9 mouse cellular contexts compared by ENCODE assay signal in genomic region chr12:102384819-102385218, GRCm38 (mm10). TPM values are rescaled to one million over a fixed set of nuclear protein-coding genes. Genes with fewer than 3 reads are reported as not detected.
A peak's percentile ranks its signal among the peaks of the same experiment; 100 is the strongest.
DNase-seq lines count a peak whose midpoint lies in the region; ATAC-seq and TF ChIP-seq lines count a peak whose summit lies in the region.
"Had no signal": no experiment of that assay in that cellular context is flagged by ENCODE, and none has a peak within 500 bp of the region (broad histone marks: within the 10 kb centered on the region; RNA-seq: fewer than 3 reads in every experiment).

No protein-coding gene starts in this region.

- no peak for TF ChIP-seq EP300 in MEL (IDR thresholded peaks at IDR 0.05; ENCODE audit: low read depth in 1 of 2, low read length in 2 of 2)

- no peak overlapping the region for H3K27ac ChIP-seq in MEL (ENCODE audit: control insufficient read depth, low read depth, low read length)
- H3K27ac ChIP-seq in limb, embryonic 14.5 days (replicated peaks; ENCODE audit: low read depth, low read length), result no peak overlapping the region
- H3K27ac ChIP-seq: midbrain, embryonic 12.5 days had no signal

- H3K79me2 ChIP-seq in MEL (ENCODE audit: control insufficient read depth, insufficient read depth, low read length, poor library complexity), result no peaks in the 10 kb centered on the region

- peak; percentile 39 to 61 for DNase-seq in left cerebral cortex, adult 18-20 months (ENCODE audit: low spot score in 2 of 2)
- DNase-seq in left cerebral cortex, adult 11 months (ENCODE audit: low spot score), result no peak
- peak; percentile 58 for DNase-seq in MEL (ENCODE audit: low read depth, low spot score)
- peak; percentile 14 for DNase-seq in c-Kit-positive CD71-positive TER-119-positive erythroid progenitor cells, embryonic 14.5 days (ENCODE audit: low spot score)
- DNase-seq in heart, postnatal 4 days, result peak; percentile 71
- peak; percentile 53 for DNase-seq in limb, embryonic 14.5 days (ENCODE audit: low spot score)
- DNase-seq in gastrocnemius, postnatal 14 days, result no peak

- H3K9me3 ChIP-seq in MEL (replicated peaks; ENCODE audit: insufficient read depth, low read length), result no peaks in the 10 kb centered on the region
- no peaks in the 10 kb centered on the region for H3K9me3 ChIP-seq in limb, embryonic 14.5 days (ENCODE audit: control insufficient read depth, low read length)
- H3K9me3 ChIP-seq: midbrain, embryonic 12.5 days had no signal

- peak; percentile 35; the same call in 1 of the 2 replicates for ATAC-seq in limb, embryonic 14.5 days (ENCODE audit: low FRiP score, low read depth)
- peak; percentile 30; the same call in 1 of the 2 replicates for ATAC-seq in neutrophil, adult 5-6 weeks (ENCODE audit: extremely low read depth, insufficient number of reproducible peaks, low FRiP score, poor library complexity, severe bottlenecking)

- 15% methylated on average over 3 of the region's 3 CpGs for WGBS in limb, embryonic 14.5 days

- H3K9ac ChIP-seq in MEL (ENCODE audit: control insufficient read depth, low read depth, low read length, poor library complexity, severe bottlenecking), result no peak overlapping the region
- H3K9ac ChIP-seq in limb, embryonic 14.5 days (ENCODE audit: low read depth, low read length, severe bottlenecking), result no peak overlapping the region
- H3K9ac ChIP-seq: midbrain, embryonic 12.5 days had no signal

- TF ChIP-seq POLR2A in MEL (IDR thresholded peaks at IDR 0.05; ENCODE audit: control insufficient read depth in 1 of 2, insufficient read depth in 1 of 2, low read depth in 1 of 2, low read length in 2 of 2, poor library complexity in 1 of 2), result 0 out of 4 replicates have a peak, but pooled peaks of 1 of the 2 experiments have one; percentile 16
- no peak for TF ChIP-seq POLR2A in limb, embryonic 14.5 days (IDR thresholded peaks at IDR 0.05; ENCODE audit: borderline replicate concordance, extremely low read depth, insufficient read depth, insufficient read length)

- peak; percentile 50 for TF ChIP-seq RAD21 in MEL (IDR thresholded peaks at IDR 0.05; ENCODE audit: low read depth, low read length)

- H3K36me3 ChIP-seq in MEL (ENCODE audit: control insufficient read depth in 1 of 2, insufficient read depth in 2 of 2, low read length in 2 of 2), result peaks cover 0 to 13% of the 10 kb centered on the region in 2 experiments; a peak in 2 of 4 replicates
- peaks cover 10% of the 10 kb centered on the region for H3K36me3 ChIP-seq in limb, embryonic 14.5 days (ENCODE audit: control insufficient read depth, insufficient read depth, low read length)
- H3K36me3 ChIP-seq: midbrain, embryonic 12.5 days had no signal

- H3K4me3 ChIP-seq in MEL (ENCODE audit: control insufficient read depth in 1 of 2, insufficient read depth in 1 of 2, low read depth in 2 of 2, low read length in 2 of 2), result no peak overlapping the region
- H3K4me3 ChIP-seq in limb, embryonic 14.5 days (replicated peaks; ENCODE audit: low read length), result no peak overlapping the region
- H3K4me3 ChIP-seq: midbrain, embryonic 12.5 days had no signal

- intact Hi-C loops in gastrocnemius, postnatal 14 days (cut with DNase I; ENCODE audit: low total_unique reads), result loop anchor here (5.0 kb wide), 2 partner anchors 388 to 403 kb away; no protein-coding TSS in a partner anchor

- H3K4me2 ChIP-seq in limb, embryonic 14.5 days (replicated peaks; ENCODE audit: low read depth, low read length, severe bottlenecking), result no peak overlapping the region
- H3K4me2 ChIP-seq: midbrain, embryonic 12.5 days had no signal

- no peaks in the 10 kb centered on the region for H3K4me1 ChIP-seq in MEL (ENCODE audit: control insufficient read depth in 1 of 2, insufficient read depth in 2 of 2, low read length in 2 of 2)
- H3K4me1 ChIP-seq in limb, embryonic 14.5 days (ENCODE audit: control insufficient read depth, insufficient read depth, low read length), result no peaks in the 10 kb centered on the region
- H3K4me1 ChIP-seq: midbrain, embryonic 12.5 days had no signal

- peak; percentile 41 to 75 (median 56) for TF ChIP-seq CTCF in MEL (IDR thresholded peaks at IDR 0.05 in 2 of 3, conservative IDR thresholded peaks at IDR 0.05 in 1 of 3; ENCODE audit: control insufficient read depth in 1 of 3, insufficient read depth in 1 of 3, low read depth in 2 of 3, low read length in 3 of 3, poor library complexity in 1 of 3, severe bottlenecking in 1 of 3)

- H3K27me3 ChIP-seq in MEL (ENCODE audit: control insufficient read depth in 1 of 2, insufficient read depth in 2 of 2, low read length in 2 of 2), result no peaks in the 10 kb centered on the region
- no peaks in the 10 kb centered on the region for H3K27me3 ChIP-seq in limb, embryonic 14.5 days (ENCODE audit: control insufficient read depth, insufficient read depth, low read length)

TF ChIP-seq in MEL, 35 proteins besides CTCF, POLR2A, EP300 and RAD21:
- TF ChIP-seq SMC3 (IDR thresholded peaks at IDR 0.05; ENCODE audit: low read depth, low read length) (peak; percentile 46), POLR2AphosphoS2 (IDR thresholded peaks at IDR 0.05; ENCODE audit: low read length) (no peak)

RNA-seq across cellular contexts. Expression of gene Lgmn, which starts 54.8 kb away (rescaled TPM):
- 100 to 1,000 TPM in 1 of 2 experiments, 10 to 100 TPM in 1; 99.1 to 102 TPM for total RNA-seq in left cerebral cortex, adult 18-20 months (2021)
- 2.2 and 4.1 TPM in 2 replicates for total RNA-seq in MEL (2012; rRNA removed)
- polyA plus RNA-seq in MEL (2012; ENCODE audit: insufficient read depth in 1 of 2, insufficient read length in 2 of 2, low read depth in 1 of 2, low replicate concordance in 2 of 2, missing spikeins in 1 of 2), result 1 to 10 TPM in 1 of 2 experiments, not detected in 1; 8.0 TPM
- total RNA-seq in heart, postnatal 4 days (2021), result 10 to 100 TPM; 68.9 to 76.9 TPM
- polyA plus RNA-seq in limb, embryonic 14.5 days (2012; rRNA removed), result 78.7 and 88.4 TPM in 2 replicates
- polyA plus RNA-seq in limb, embryonic 14.5 days (2014; fragmentation: Nextera tagmentation; extraction: Ambion mirVana), result 105 and 106 TPM in 2 replicates
- 62.6 and 64.1 TPM in 2 replicates for total RNA-seq in neutrophil, adult 5-6 weeks (2017)
- 10 to 100 TPM; 51.2 to 64.3 TPM for total RNA-seq in gastrocnemius, postnatal 14 days (2021)

Comparison
In these comparisons a context has a peak if more than half of its experiments do, and no peak if none do; other contexts are left out.
1. DNase-seq: peak in left cerebral cortex, adult 18-20 months (2 of 2), MEL (single experiment), c-Kit-positive CD71-positive TER-119-positive erythroid progenitor cells, embryonic 14.5 days (single experiment), heart, postnatal 4 days (single experiment) and limb, embryonic 14.5 days (single experiment); none in left cerebral cortex, adult 11 months (single experiment) and gastrocnemius, postnatal 14 days (single experiment).
2. RNA of gene Lgmn, which starts 54.8 kb away (total RNA-seq): 99.1 to 102 TPM in left cerebral cortex, adult 18-20 months, 68.9 to 76.9 TPM in heart, postnatal 4 days, 51.2 to 64.3 TPM in gastrocnemius, postnatal 14 days and 62.6 to 64.1 TPM in neutrophil, adult 5-6 weeks; 2.2 to 4.1 TPM in MEL; every median in the first group is over 10 times any median in the second.